Mouse (Mus musculus): Measurements from ENCODE around the gene Msantd3.

Msantd3 gene

DNA sequence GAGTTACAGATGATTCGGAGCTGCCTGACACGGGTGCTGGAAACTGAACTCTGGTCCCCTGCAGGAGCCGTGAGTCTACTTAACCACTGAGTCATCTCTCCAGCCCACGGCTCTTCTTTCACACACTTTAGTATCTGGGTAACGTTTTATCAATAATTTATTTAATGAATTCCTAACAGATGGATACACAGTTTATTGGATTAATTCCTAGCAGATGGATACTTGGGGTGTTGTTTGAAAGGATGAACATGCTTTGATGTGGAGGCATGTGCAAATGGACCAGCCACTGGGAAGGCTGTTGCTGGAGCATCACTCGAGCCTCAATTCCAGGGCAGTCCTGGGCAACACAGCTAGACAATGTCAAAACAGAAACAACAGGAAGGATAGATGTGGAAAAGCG is 56.4 kb downstream of the Msantd3 start:
- DNase-seq (ENCODE audit: low spot score in 2 of 2): no peak

- no peak for DNase-seq (ENCODE audit: low spot score in 2 of 2)
Observed at GRCm38 (mm10) chr4:48605650-48606049, 65.9 kb downstream of the Msantd3 start.

- no peak for DNase-seq (ENCODE audit: low spot score in 2 of 2)
Observed at GRCm38 (mm10) chr4:48609485-48609884, 69.8 kb downstream of the Msantd3 start.

DNA sequence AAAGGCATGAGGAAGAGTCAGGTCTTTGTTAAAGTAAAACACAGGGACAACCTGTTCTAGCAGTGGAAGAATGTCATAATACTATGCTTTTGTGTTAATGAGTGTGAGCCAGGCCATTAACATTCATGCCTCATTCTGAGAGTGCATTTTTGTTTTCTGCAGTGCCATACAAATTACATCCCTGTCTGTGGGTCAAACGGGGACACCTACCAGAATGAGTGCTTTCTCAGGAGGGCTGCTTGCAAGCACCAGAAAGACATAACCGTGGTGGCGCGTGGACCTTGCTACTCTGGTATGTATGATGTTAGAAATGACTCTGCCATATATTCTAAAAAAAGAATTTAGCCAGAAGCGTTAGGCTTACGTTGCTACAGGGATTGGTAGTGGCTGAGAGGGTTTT is 70.5 kb downstream of the Msantd3 start:
- no peak for DNase-seq (ENCODE audit: low spot score in 2 of 2)

Data from spleen, postnatal 10 days (tissue).